Mouse (Mus musculus): ENCODE measurements around the gene Slc29a2. TPM values are rescaled to one million over a fixed set of nuclear protein-coding genes. Genes with fewer than 3 reads are reported as not detected.

Gene Slc29a2
- polyA plus RNA-seq, 2 experiments: 0.76 to 2.5 TPM

- H3K4me1 ChIP-seq (replicated peaks; ENCODE audit: control insufficient read depth in 2 of 2, insufficient read depth in 2 of 2, low read length in 1 of 2): peaks cover 30 to 31% of the 10 kb centered on the region in 2 experiments
- H3K4me3 ChIP-seq (ENCODE audit: insufficient read depth in 1 of 2, low read depth in 2 of 2, low read length in 2 of 2): no peak overlapping the region
- H3K36me3 ChIP-seq (replicated peaks; ENCODE audit: control insufficient read depth, insufficient read depth, low read depth): no peaks in the 10 kb centered on the region
- H3K9ac ChIP-seq (replicated peaks): no peak overlapping the region
- TF ChIP-seq CTCF (IDR thresholded peaks at IDR 0.05; ENCODE audit: low read depth) (no peak), EP300 (IDR thresholded peaks at IDR 0.05; ENCODE audit: low read depth) (no peak)
- DNase-seq (ENCODE audit: low read depth in 3 of 3, low spot score in 3 of 3): no peak
- no peak overlapping the region for H3K27ac ChIP-seq
- ATAC-seq (ENCODE audit: insufficient read depth): no peak
- WGBS (ENCODE audit: insufficient replicate concordance): 69% methylated on average over 5 of the region's 5 CpGs
- peaks cover 16% of the 10 kb centered on the region for H3K27me3 ChIP-seq (ENCODE audit: control insufficient read depth, insufficient read depth, low read length)
- no peak overlapping the region for H3K4me2 ChIP-seq (ENCODE audit: low read depth)
- H3K9me3 ChIP-seq (ENCODE audit: control insufficient read depth, low read length): no peaks in the 10 kb centered on the region
Measured at GRCm38 (mm10) chr19:5069486-5069885, 45.8 kb downstream of the Slc29a2 start.

DNA sequence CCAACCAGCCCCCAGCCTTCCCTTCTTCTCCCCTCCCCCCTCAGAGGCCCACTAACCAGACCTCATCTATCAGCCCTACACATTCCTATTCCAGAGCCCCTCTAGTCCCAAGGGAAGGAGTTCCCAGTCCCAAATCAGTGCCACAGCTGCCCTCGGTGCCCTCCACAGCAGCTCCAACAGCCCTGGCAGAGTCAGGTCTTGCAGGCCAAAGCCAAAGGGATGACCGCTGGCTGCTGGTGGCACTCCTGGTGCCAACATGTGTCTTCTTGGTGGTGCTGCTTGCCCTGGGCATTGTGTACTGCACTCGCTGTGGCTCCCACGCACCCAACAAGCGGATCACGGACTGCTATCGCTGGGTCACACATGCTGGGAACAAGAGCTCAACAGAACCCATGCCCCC lies 46.3 kb downstream of the Slc29a2 start:
- no peak overlapping the region for H3K4me2 ChIP-seq (ENCODE audit: low read depth)
- H3K27me3 ChIP-seq (ENCODE audit: control insufficient read depth, insufficient read depth, low read length): peaks cover 16% of the 10 kb centered on the region
- H3K27ac ChIP-seq: no peak overlapping the region
- no peak for DNase-seq (ENCODE audit: low read depth in 3 of 3, low spot score in 3 of 3)
- no peaks in the 10 kb centered on the region for H3K36me3 ChIP-seq (replicated peaks; ENCODE audit: control insufficient read depth, insufficient read depth, low read depth)
- TF ChIP-seq EP300 (IDR thresholded peaks at IDR 0.05; ENCODE audit: low read depth) (no peak), CTCF (IDR thresholded peaks at IDR 0.05; ENCODE audit: low read depth) (no peak)
- no peak overlapping the region for H3K9ac ChIP-seq (replicated peaks)
- H3K9me3 ChIP-seq (ENCODE audit: control insufficient read depth, low read length): no peaks in the 10 kb centered on the region
- no peak for ATAC-seq (ENCODE audit: insufficient read depth)
- 76% methylated on average over 7 of the region's 7 CpGs for WGBS (ENCODE audit: insufficient replicate concordance)
- H3K4me3 ChIP-seq (ENCODE audit: insufficient read depth in 1 of 2, low read depth in 2 of 2, low read length in 2 of 2): no peak overlapping the region
- peaks cover 30 to 31% of the 10 kb centered on the region in 2 experiments for H3K4me1 ChIP-seq (replicated peaks; ENCODE audit: control insufficient read depth in 2 of 2, insufficient read depth in 2 of 2, low read length in 1 of 2)

GRCm38 (mm10) chr19:5071077-5071476 lies 47.4 kb downstream of the Slc29a2 start:
- peak overlapping the region; percentile 49 for H3K9ac ChIP-seq (replicated peaks)
- H3K9me3 ChIP-seq (ENCODE audit: control insufficient read depth, low read length): no peaks in the 10 kb centered on the region
- no peaks in the 10 kb centered on the region for H3K36me3 ChIP-seq (replicated peaks; ENCODE audit: control insufficient read depth, insufficient read depth, low read depth)
- TF ChIP-seq CTCF (IDR thresholded peaks at IDR 0.05; ENCODE audit: low read depth): no peak
- TF ChIP-seq EP300 (IDR thresholded peaks at IDR 0.05; ENCODE audit: low read depth): no peak
- H3K27ac ChIP-seq: no peak overlapping the region
- peaks cover 16% of the 10 kb centered on the region for H3K27me3 ChIP-seq (ENCODE audit: control insufficient read depth, insufficient read depth, low read length)
- 24% methylated on average over 11 of the region's 11 CpGs for WGBS (ENCODE audit: insufficient replicate concordance)
- H3K4me3 ChIP-seq (ENCODE audit: insufficient read depth in 1 of 2, low read depth in 2 of 2, low read length in 2 of 2): no peak overlapping the region; a peak in 1 of 4 replicates
- peak overlapping the region; percentile 77 for H3K4me2 ChIP-seq (ENCODE audit: low read depth)
- no peak for DNase-seq (ENCODE audit: low read depth in 3 of 3, low spot score in 3 of 3)
- no peak for ATAC-seq (ENCODE audit: insufficient read depth)
- peaks cover 30 to 31% of the 10 kb centered on the region in 2 experiments for H3K4me1 ChIP-seq (replicated peaks; ENCODE audit: control insufficient read depth in 2 of 2, insufficient read depth in 2 of 2, low read length in 1 of 2)

- Histone ChIP-seq H3K27ac (no peak overlapping the region), H3K36me3 (replicated peaks; ENCODE audit: control insufficient read depth, insufficient read depth, low read depth) (no peaks in the 10 kb centered on the region), H3K9ac (replicated peaks) (peak overlapping the region; percentile 49), H3K4me1 (replicated peaks; ENCODE audit: control insufficient read depth in 2 of 2, insufficient read depth in 2 of 2, low read length in 1 of 2) (peaks cover 29 to 30% of the 10 kb centered on the region in 2 experiments), H3K27me3 (ENCODE audit: control insufficient read depth, insufficient read depth, low read length) (peaks cover 16% of the 10 kb centered on the region), H3K4me3 (ENCODE audit: insufficient read depth in 1 of 2, low read depth in 2 of 2, low read length in 2 of 2) (peak overlapping the region; percentile 55 to 60), H3K9me3 (ENCODE audit: control insufficient read depth, low read length) (no peaks in the 10 kb centered on the region), H3K4me2 (ENCODE audit: low read depth) (peak overlapping the region; percentile 77)
- peak; percentile 79 to 82 (median 80) for DNase-seq (ENCODE audit: low read depth in 3 of 3, low spot score in 3 of 3)
- no peak for TF ChIP-seq EP300 (IDR thresholded peaks at IDR 0.05; ENCODE audit: low read depth)
- TF ChIP-seq CTCF (IDR thresholded peaks at IDR 0.05; ENCODE audit: low read depth): 0 out of 2 replicates have a peak, but pooled peaks have one; percentile 2
- ATAC-seq (ENCODE audit: insufficient read depth): peak; percentile 75
- WGBS (ENCODE audit: insufficient replicate concordance): 4% methylated on average over 40 of the region's 40 CpGs
Measured at GRCm38 (mm10) chr19:5071545-5072369, 48.1 kb downstream of the Slc29a2 start.

- Histone ChIP-seq H3K9me3 (ENCODE audit: control insufficient read depth, low read length) (no peaks in the 10 kb centered on the region), H3K27ac (no peak overlapping the region), H3K4me1 (replicated peaks; ENCODE audit: control insufficient read depth in 2 of 2, insufficient read depth in 2 of 2, low read length in 1 of 2) (peaks cover 21 to 23% of the 10 kb centered on the region in 2 experiments), H3K4me3 (ENCODE audit: insufficient read depth in 1 of 2, low read depth in 2 of 2, low read length in 2 of 2) (peak overlapping the region; percentile 55 to 60), H3K4me2 (ENCODE audit: low read depth) (peak overlapping the region; percentile 77), H3K9ac (replicated peaks) (no peak overlapping the region), H3K27me3 (ENCODE audit: control insufficient read depth, insufficient read depth, low read length) (peaks cover 16% of the 10 kb centered on the region), H3K36me3 (replicated peaks; ENCODE audit: control insufficient read depth, insufficient read depth, low read depth) (no peaks in the 10 kb centered on the region)
- ATAC-seq (ENCODE audit: insufficient read depth) (peak; percentile 33; the same call in 1 of the 2 replicates), DNase-seq (ENCODE audit: low read depth in 3 of 3, low spot score in 3 of 3) (no peak)
- TF ChIP-seq CTCF (IDR thresholded peaks at IDR 0.05; ENCODE audit: low read depth) (no peak), EP300 (IDR thresholded peaks at IDR 0.05; ENCODE audit: low read depth) (no peak)
- 3% methylated on average over 20 of the region's 20 CpGs for whole genome bisulfite sequencing (ENCODE audit: insufficient replicate concordance)
Measured at GRCm38 (mm10) chr19:5072389-5073019, 48.8 kb downstream of the Slc29a2 start.

Data from liver, embryonic 14.5 days (tissue).